Mouse (Mus musculus) bone marrow macrophage, adult 2 months (primary cell): ENCODE data around the gene Ythdf2.

Experiments used
- CTCF ChIP-seq: IDR thresholded peaks from 2 replicates; pipeline ENCODE4 v1.5.1; 2012; ENCODE audit warnings: low read depth, mild to moderate bottlenecking, low read length, moderate library complexity
- POLR2A ChIP-seq: IDR thresholded peaks from 2 replicates; pipeline ENCODE4 v1.6.1; 2012; ENCODE audit warnings: mild to moderate bottlenecking, low read depth, low read length, borderline replicate concordance

- TF ChIP-seq POLR2A (no peak), CTCF (no peak)
These were observed 73.5 kb downstream of the Ythdf2 start for GRCm38 (mm10) chr4:132138640-132139039.
